Comparison of ENCODE assay signal across 19 mouse cellular contexts in genomic region chr5:123788976-123789375, GRCm38 (mm10). TPM values are rescaled to one million over a fixed set of nuclear protein-coding genes. Genes with fewer than 3 reads are reported as not detected.
DNase-seq lines count a peak whose midpoint lies in the region; ATAC-seq and TF ChIP-seq lines count a peak whose summit lies in the region.
"Had no signal": no experiment of that assay in that cellular context is flagged by ENCODE, and none has a peak within 500 bp of the region (broad histone marks: within the 10 kb centered on the region; RNA-seq: fewer than 3 reads in every experiment).

No protein-coding gene starts in this region.

- no peak overlapping the region for H3K27ac ChIP-seq in liver, embryonic 14.5 days
- H3K27ac ChIP-seq in liver, embryonic 11.5 days (ENCODE audit: low read depth, low read length), result no peak overlapping the region
- no peak overlapping the region for H3K27ac ChIP-seq in CH12.LX (ENCODE audit: insufficient read depth, low read depth)
- H3K27ac ChIP-seq: embryonic facial prominence, embryonic 13.5 days; left cerebral cortex, adult 2 months; limb, embryonic 10.5 days; liver, embryonic 13.5 days; neural tube, embryonic 13.5 days had no signal

- ATAC-seq in liver, embryonic 14.5 days (ENCODE audit: insufficient read depth), result no peak
- no peak for ATAC-seq in liver, embryonic 11.5 days (replicated peaks; ENCODE audit: low FRiP score)
- ATAC-seq: inflammation-experienced regulatory T-cells, adult 6 months had no signal

- TF ChIP-seq CTCF in liver, embryonic 14.5 days (IDR thresholded peaks at IDR 0.05; ENCODE audit: low read depth), result 0 out of 2 replicates have a peak, but pooled peaks have one; percentile 7
- TF ChIP-seq CTCF in CH12.LX (conservative IDR thresholded peaks at IDR 0.05 in 1 of 2, IDR thresholded peaks at IDR 0.05 in 1 of 2; ENCODE audit: low read depth in 2 of 2, low read length in 2 of 2), result peak in 1 of 2 experiments; percentile 56; a peak in 2 of 4 replicates

- WGBS in liver, embryonic 14.5 days (ENCODE audit: insufficient replicate concordance), result 89% methylated on average over 7 of the region's 7 CpGs
- 90% methylated on average over 7 of the region's 7 CpGs for WGBS in liver, embryonic 11.5 days

- no peak for TF ChIP-seq RAD21 in CH12.LX (IDR thresholded peaks at IDR 0.05; ENCODE audit: low read depth, low read length)

- H3K4me3 ChIP-seq in liver, embryonic 14.5 days (ENCODE audit: insufficient read depth in 1 of 2, low read depth in 2 of 2, low read length in 2 of 2), result no peak overlapping the region
- H3K4me3 ChIP-seq in liver, embryonic 11.5 days (ENCODE audit: low read depth, low read length), result no peak overlapping the region
- H3K4me3 ChIP-seq in CH12.LX (replicated peaks in 1 of 3; ENCODE audit: low read depth in 2 of 3, low read length in 2 of 3, poor library complexity in 1 of 3), result no peak overlapping the region
- H3K4me3 ChIP-seq: embryonic facial prominence, embryonic 13.5 days; left cerebral cortex, adult 2 months; limb, embryonic 10.5 days; liver, embryonic 13.5 days; neural tube, embryonic 13.5 days had no signal

- TF ChIP-seq EP300 in liver, embryonic 14.5 days (IDR thresholded peaks at IDR 0.05; ENCODE audit: low read depth), result no peak
- TF ChIP-seq EP300 in CH12.LX (IDR thresholded peaks at IDR 0.05; ENCODE audit: low read length), result no peak

- H3K9me3 ChIP-seq in liver, embryonic 14.5 days (ENCODE audit: control insufficient read depth, low read length), result no peaks in the 10 kb centered on the region
- no peaks in the 10 kb centered on the region for H3K9me3 ChIP-seq in liver, embryonic 11.5 days (ENCODE audit: control insufficient read depth, low read length)
- peaks cover 2% of the 10 kb centered on the region for H3K9me3 ChIP-seq in CH12.LX (replicated peaks; ENCODE audit: low read length)
- H3K9me3 ChIP-seq: embryonic facial prominence, embryonic 13.5 days; limb, embryonic 10.5 days; liver, embryonic 13.5 days; neural tube, embryonic 13.5 days had no signal

- in situ Hi-C loops in CH12.LX (cut with MboI; ENCODE audit: low pct_ligation_motif_present, low pct_unique_long_range_greater_than_20kb, low sequenced_read_pairs), result no loop called here

- dilution Hi-C loops in CH12.LX (cut with MboI; ENCODE audit: extremely low pct_ligation_motif_present, extremely low pct_unique_long_range_greater_than_20kb, low sequenced_read_pairs), result no loop called here

- no peak for DNase-seq in liver, embryonic 14.5 days (ENCODE audit: low read depth in 3 of 3, low spot score in 3 of 3)
- no peak for DNase-seq in liver, embryonic 11.5 days (ENCODE audit: low spot score)
- peak; percentile 41 for DNase-seq in CH12.LX (ENCODE audit: extremely low read depth)
- DNase-seq in NIH3T3 (ENCODE audit: low read depth), result peak; percentile 13
- DNase-seq in retina, postnatal 1 day, result peak; percentile 2
- DNase-seq in kidney, adult 18-20 months, result no peak
- no peak for DNase-seq in adrenal gland, postnatal 4 days (ENCODE audit: low spot score in 2 of 2)
- DNase-seq: adrenal gland, postnatal 10 days; cerebellum, adult 18-20 months; gastrocnemius, postnatal 14 days; kidney, postnatal 10 days; liver, embryonic 13.5 days; right cerebral cortex, postnatal 4 days had no signal

- no peak overlapping the region for H3K9ac ChIP-seq in liver, embryonic 14.5 days (replicated peaks)
- H3K9ac ChIP-seq in liver, embryonic 11.5 days (ENCODE audit: low read depth, low read length), result no peak overlapping the region
- H3K9ac ChIP-seq in CH12.LX (ENCODE audit: insufficient read depth, low read depth), result no peak overlapping the region
- H3K9ac ChIP-seq: embryonic facial prominence, embryonic 13.5 days; liver, embryonic 13.5 days; neural tube, embryonic 13.5 days had no signal

- H3K36me3 ChIP-seq in liver, embryonic 14.5 days (replicated peaks; ENCODE audit: control insufficient read depth, insufficient read depth, low read depth), result peaks cover 86% of the 10 kb centered on the region
- peaks cover 65% of the 10 kb centered on the region for H3K36me3 ChIP-seq in liver, embryonic 11.5 days (ENCODE audit: control insufficient read depth, insufficient read depth, low read length)
- H3K36me3 ChIP-seq in CH12.LX (replicated peaks in 1 of 2; ENCODE audit: control insufficient read depth in 1 of 2, insufficient read depth in 1 of 2, low read length in 1 of 2), result peaks cover 71 to 94% of the 10 kb centered on the region in 2 experiments

- no peak overlapping the region for H3K4me2 ChIP-seq in liver, embryonic 14.5 days (ENCODE audit: low read depth)
- H3K4me2 ChIP-seq in liver, embryonic 11.5 days, result no peak overlapping the region
- no peak overlapping the region for H3K4me2 ChIP-seq in CH12.LX (ENCODE audit: insufficient read depth, low read depth, poor library complexity, severe bottlenecking)
- H3K4me2 ChIP-seq: embryonic facial prominence, embryonic 13.5 days; liver, embryonic 13.5 days; neural tube, embryonic 13.5 days had no signal

- no peaks in the 10 kb centered on the region for H3K79me2 ChIP-seq in CH12.LX (replicated peaks; ENCODE audit: control insufficient read depth, extremely low read depth, insufficient read depth, poor library complexity, severe bottlenecking)

- H3K4me1 ChIP-seq in liver, embryonic 14.5 days (replicated peaks; ENCODE audit: control insufficient read depth in 2 of 2, insufficient read depth in 2 of 2, low read length in 1 of 2), result no peaks in the 10 kb centered on the region
- no peaks in the 10 kb centered on the region for H3K4me1 ChIP-seq in liver, embryonic 11.5 days (replicated peaks; ENCODE audit: control insufficient read depth, insufficient read depth, low read length)
- H3K4me1 ChIP-seq in CH12.LX (ENCODE audit: control insufficient read depth in 1 of 2, insufficient read depth in 2 of 2), result no peaks in the 10 kb centered on the region
- H3K4me1 ChIP-seq: embryonic facial prominence, embryonic 13.5 days; limb, embryonic 10.5 days; liver, embryonic 13.5 days; neural tube, embryonic 13.5 days had no signal

- H3K27me3 ChIP-seq in liver, embryonic 14.5 days (ENCODE audit: control insufficient read depth, insufficient read depth, low read length), result no peaks in the 10 kb centered on the region
- H3K27me3 ChIP-seq in liver, embryonic 11.5 days (replicated peaks; ENCODE audit: control insufficient read depth, insufficient read depth, low read length), result no peaks in the 10 kb centered on the region
- no peaks in the 10 kb centered on the region for H3K27me3 ChIP-seq in CH12.LX (replicated peaks)
- H3K27me3 ChIP-seq: embryonic facial prominence, embryonic 13.5 days; liver, embryonic 13.5 days; neural tube, embryonic 13.5 days had no signal

- TF ChIP-seq POLR2A in CH12.LX (IDR thresholded peaks at IDR 0.05; ENCODE audit: low read depth, low read length), result no peak

TF ChIP-seq in CH12.LX, 34 proteins besides CTCF, POLR2A, EP300 and RAD21:
- TF ChIP-seq NELFE (IDR thresholded peaks at IDR 0.05; ENCODE audit: low read depth, low read length), result no peak
- TF ChIP-seq TBP (conservative IDR thresholded peaks at IDR 0.05; ENCODE audit: low read depth, low read length), result no peak
- TF ChIP-seq GABPA (IDR thresholded peaks at IDR 0.05; ENCODE audit: insufficient replicate concordance, low read depth, low read length), result no peak
- no peak for TF ChIP-seq IRF4 (IDR thresholded peaks at IDR 0.05; ENCODE audit: low read depth, low read length)
- TF ChIP-seq HCFC1 (IDR thresholded peaks at IDR 0.05; ENCODE audit: low read depth, low read length), result no peak
- TF ChIP-seq MXI1 (IDR thresholded peaks at IDR 0.05; ENCODE audit: low read depth, low read length), result no peak
- no peak for TF ChIP-seq ZKSCAN1 (IDR thresholded peaks at IDR 0.05; ENCODE audit: borderline replicate concordance, low read depth, low read length)
- no peak for TF ChIP-seq JUND (conservative IDR thresholded peaks at IDR 0.05; ENCODE audit: low read depth, low read length)
- TF ChIP-seq CHD1 (IDR thresholded peaks at IDR 0.05; ENCODE audit: low read depth, low read length), result no peak
- TF ChIP-seq UBTF (IDR thresholded peaks at IDR 0.05; ENCODE audit: low read depth, low read length), result no peak
- no peak for TF ChIP-seq KAT2A (IDR thresholded peaks at IDR 0.05; ENCODE audit: insufficient replicate concordance, low read length)
- no peak for TF ChIP-seq USF2 (conservative IDR thresholded peaks at IDR 0.05; ENCODE audit: low read depth, low read length)
- no peak for TF ChIP-seq ZNF384 (IDR thresholded peaks at IDR 0.05; ENCODE audit: low read depth, low read length)
- TF ChIP-seq ZC3H11A (IDR thresholded peaks at IDR 0.05; ENCODE audit: low read depth, low read length), result no peak
- no peak for TF ChIP-seq MAX (IDR thresholded peaks at IDR 0.05; ENCODE audit: low read length)
- TF ChIP-seq CHD2 (IDR thresholded peaks at IDR 0.05; ENCODE audit: low read length), result no peak
- no peak for TF ChIP-seq JUN (IDR thresholded peaks at IDR 0.05; ENCODE audit: insufficient read depth, low read depth, low read length)
- no peak for TF ChIP-seq MAFK (IDR thresholded peaks at IDR 0.05; ENCODE audit: insufficient replicate concordance, low read length)

RNA-seq across cellular contexts. Expression of gene Kntc1, which starts 39.5 kb away (rescaled TPM):
- 14.5 and 21.0 TPM in 2 replicates for polyA plus RNA-seq in liver, embryonic 14.5 days (2012; rRNA removed)
- polyA plus RNA-seq in liver, embryonic 14.5 days (2014; fragmentation: Nextera tagmentation; extraction: Ambion mirVana), result 22.2 and 27.9 TPM in 2 replicates
- 51.8 and 52.6 TPM in 2 replicates for polyA plus RNA-seq in liver, embryonic 11.5 days (2014; fragmentation: Nextera tagmentation; extraction: Ambion mirVana)
- total RNA-seq in CH12.LX (2012; rRNA removed), result 36.3 and 37.4 TPM in 2 replicates
- 30.4 and 39.0 TPM in 2 replicates for total RNA-seq in CH12.LX (2014; rRNA removed)
- 26.4 and 30.5 TPM in 2 replicates for polyA plus RNA-seq in CH12.LX (2012; ENCODE audit: insufficient read length, low read depth)
- 10 to 100 TPM; 14.3 to 22.3 TPM for total RNA-seq in adrenal gland, postnatal 4 days (2021)
- total RNA-seq: monocyte, adult 5-6 weeks had no signal

RNA-seq across cellular contexts. Expression of gene Rsrc2, which starts 39.8 kb away (rescaled TPM):
- polyA plus RNA-seq in liver, embryonic 14.5 days (2012; rRNA removed), result 14.9 and 34.7 TPM in 2 replicates
- polyA plus RNA-seq in liver, embryonic 14.5 days (2014; fragmentation: Nextera tagmentation; extraction: Ambion mirVana), result 36.7 and 38.9 TPM in 2 replicates
- 102 and 109 TPM in 2 replicates for polyA plus RNA-seq in liver, embryonic 11.5 days (2014; fragmentation: Nextera tagmentation; extraction: Ambion mirVana)
- total RNA-seq in CH12.LX (2012; rRNA removed) (55.8 and 68.5 TPM in 2 replicates), CH12.LX (2014; rRNA removed) (107 and 138 TPM in 2 replicates)
- 128 and 154 TPM in 2 replicates for polyA plus RNA-seq in CH12.LX (2012; ENCODE audit: insufficient read length, low read depth)
- 100 to 1,000 TPM in 1 of 2 experiments, 10 to 100 TPM in 1; 98.7 to 101 TPM for total RNA-seq in adrenal gland, postnatal 4 days (2021)

Comparison
In these comparisons a context has a peak if more than half of its experiments do, and no peak if none do; other contexts are left out.
1. DNase-seq: peak in CH12.LX (single experiment), NIH3T3 (single experiment) and retina, postnatal 1 day (single experiment); none in liver, embryonic 14.5 days (0 of 3), liver, embryonic 11.5 days (single experiment), kidney, adult 18-20 months (single experiment) and adrenal gland, postnatal 4 days (0 of 2).